Mouse (Mus musculus): Measurements from ENCODE around the gene Olfr1242.

Olfr1242 gene

DNA sequence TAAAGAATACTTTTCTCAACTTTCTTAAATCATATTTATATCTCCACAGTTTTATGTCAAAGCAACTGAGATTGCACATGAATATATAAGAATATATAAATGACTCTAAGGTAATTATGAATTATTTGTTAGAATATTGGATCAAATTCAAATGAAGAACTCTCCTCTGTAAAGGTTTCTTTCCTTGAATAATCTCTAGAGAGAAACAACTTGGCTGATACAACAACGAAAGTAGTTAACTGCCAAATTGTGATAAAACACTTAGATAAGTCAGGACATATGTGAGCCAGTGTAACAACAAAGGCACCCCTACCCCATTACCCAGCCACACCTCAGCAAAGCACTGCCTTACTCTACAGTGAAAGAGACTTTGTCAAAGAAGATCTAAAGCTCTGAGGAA is at the start of gene Olfr1242:
Gene Olfr1242, minus strand, starts transcription at position 101 of the 400 bp plus-strand sequence.
- POLR2A ChIA-PET: no interaction called here
- CTCF ChIA-PET: no interaction called here

DNA sequence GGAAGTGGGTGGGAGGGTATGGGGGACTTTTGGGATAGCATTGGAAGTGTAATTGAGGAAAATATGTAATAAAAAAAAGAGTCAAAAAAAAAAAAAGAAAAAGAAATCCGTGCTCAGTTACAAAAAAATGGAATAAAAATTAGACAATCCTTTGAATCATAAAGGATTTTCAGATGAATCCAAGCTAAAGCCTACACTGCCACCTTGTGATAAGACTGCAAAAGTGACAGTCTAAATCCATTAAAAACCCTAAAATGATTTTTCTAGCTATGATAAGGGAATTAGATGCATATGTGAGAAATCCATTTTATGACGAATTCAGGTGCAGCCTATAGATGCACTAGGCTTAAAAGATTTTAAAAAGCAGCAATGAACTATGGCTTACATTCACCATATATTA is 46.4 kb upstream of the Olfr1242 start:
- POLR2A ChIA-PET: no interaction called here
- CTCF ChIA-PET: interaction anchor here in 2 of 4 experiments (0.6 to 0.7 kb wide), 3 partner anchors 475 to 1188 kb away, joined by 3 read pairs; no protein-coding TSS in a partner anchor

DNA sequence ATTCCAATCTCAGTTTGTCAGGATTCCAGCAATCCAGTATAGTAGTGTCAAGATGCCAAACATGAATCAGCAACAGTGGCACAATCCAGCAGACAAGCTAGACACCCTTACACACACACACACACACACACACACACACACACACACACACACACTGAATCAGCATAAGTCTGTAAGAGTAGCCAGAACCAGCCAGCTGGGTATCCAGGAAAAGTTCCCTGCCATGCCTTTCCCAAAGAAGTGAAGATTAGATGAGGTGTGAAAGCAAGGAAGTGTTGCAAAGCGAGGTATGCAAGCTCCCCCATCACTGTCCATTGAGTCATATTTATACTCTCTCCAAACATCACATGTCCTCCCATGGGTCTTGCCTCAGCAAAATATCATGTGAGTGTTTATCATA is 41.8 kb upstream of the Olfr1242 start:
- ChIA-PET CTCF (no interaction called here), POLR2A (interaction anchor here in 1 of 4 experiments (0.6 kb wide), 1 partner anchor 74 kb away, joined by 3 read pairs; no protein-coding TSS in a partner anchor)

DNA sequence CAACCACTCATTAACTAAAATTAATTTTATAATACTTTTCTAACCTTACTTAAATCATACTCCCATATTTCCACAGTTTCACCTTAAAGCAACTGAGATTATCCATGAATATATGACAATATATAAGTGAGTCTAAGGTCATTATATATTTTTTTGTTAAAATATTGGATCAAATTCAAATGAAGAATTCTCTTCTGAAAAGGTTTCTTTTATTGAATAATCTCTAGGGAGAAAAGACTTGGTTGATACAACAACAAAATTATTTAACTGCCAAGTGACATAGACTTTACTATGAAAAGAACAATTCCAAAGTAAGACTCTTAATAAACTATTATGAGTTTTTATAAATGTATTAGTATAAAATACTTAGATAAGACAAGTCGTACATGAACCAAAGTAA is 33.3 kb upstream of the Olfr1242 start, which contains the start of gene Olfr1243:
Gene Olfr1243, minus strand, starts transcription at position 101 of the 400 bp plus-strand sequence.
- CTCF ChIA-PET: no interaction called here
- POLR2A ChIA-PET: no interaction called here

DNA sequence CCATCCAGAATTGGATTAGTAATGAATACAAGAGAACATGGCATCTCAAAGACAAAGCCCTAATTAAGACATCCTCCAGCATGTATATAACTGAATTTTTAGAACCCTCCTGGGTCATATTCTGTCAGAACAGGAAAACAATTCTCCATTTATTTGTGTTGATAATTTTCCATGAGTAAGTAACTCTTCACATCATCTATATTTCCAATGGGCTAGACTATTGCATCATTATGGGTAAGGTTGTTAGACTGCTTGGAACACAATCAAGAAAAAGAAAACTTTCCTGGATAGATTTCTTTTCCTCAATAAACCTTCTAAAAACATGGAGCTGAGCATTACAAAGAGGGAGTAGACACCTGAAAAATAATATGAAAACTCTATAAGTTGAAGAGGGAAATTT is 11.1 kb downstream of the Olfr1242 start, which contains the start of gene Olfr1241:
Gene Olfr1241, minus strand, starts transcription at position 101 of the 400 bp plus-strand sequence.
- CTCF ChIA-PET: no interaction called here
- POLR2A ChIA-PET: no interaction called here

DNA sequence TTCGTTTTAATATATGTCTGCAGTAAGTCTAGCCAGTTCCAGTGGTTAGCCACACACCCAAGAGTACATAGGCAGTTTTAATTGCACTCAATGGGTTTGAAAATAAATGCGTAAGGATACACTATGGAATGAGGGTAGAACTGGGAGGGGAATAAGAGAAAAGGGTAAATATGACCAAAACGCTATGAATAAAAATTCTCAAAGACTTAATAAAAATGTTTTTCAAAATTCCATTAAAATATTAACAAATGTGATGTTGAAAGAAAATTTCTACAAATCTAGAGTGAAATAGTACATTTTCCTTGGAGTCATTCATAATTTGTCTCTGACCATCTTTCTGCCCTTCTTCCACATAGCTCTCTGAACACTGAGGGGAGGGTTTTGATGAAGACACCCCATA is 55.2 kb downstream of the Olfr1242 start, which contains the start of gene Olfr1240:
Gene Olfr1240, minus strand, starts transcription at position 101 of the 400 bp plus-strand sequence.
- ChIA-PET CTCF (no interaction called here), POLR2A (no interaction called here)

All from embryonic stem cell, embryonic (primary cell).